Mouse (Mus musculus) c-Kit-positive CD71-positive TER-119-negative erythroid progenitor cells, embryonic 14.5 days (primary cell): ENCODE results near the gene Lzts2.

ENCODE experiments used
- DNase-seq: peaks from one replicate; pipeline ENCODE4 v3.0.0-alpha.2; 2013; ENCODE audit warnings: low read depth

Lzts2 gene

DNA sequence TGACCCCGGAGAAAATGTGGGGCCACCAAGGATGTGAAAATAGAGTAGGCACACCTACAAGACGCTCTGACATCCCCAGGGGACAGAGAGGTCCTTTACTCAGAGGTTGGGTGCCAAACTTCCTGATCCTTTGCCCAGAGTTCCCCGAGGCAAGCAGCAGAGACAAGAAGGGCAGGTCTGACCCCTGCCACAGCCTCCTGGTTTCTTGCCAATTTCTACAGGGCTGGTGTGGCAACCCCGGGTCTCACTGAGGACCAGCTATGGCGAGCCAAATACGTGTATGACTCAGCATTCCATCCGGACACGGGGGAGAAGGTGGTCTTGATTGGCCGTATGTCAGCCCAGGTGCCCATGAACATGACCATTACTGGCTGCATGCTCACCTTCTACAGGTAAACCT is 35.3 kb downstream of the Lzts2 start:
- DNase-seq = no peak

DNA sequence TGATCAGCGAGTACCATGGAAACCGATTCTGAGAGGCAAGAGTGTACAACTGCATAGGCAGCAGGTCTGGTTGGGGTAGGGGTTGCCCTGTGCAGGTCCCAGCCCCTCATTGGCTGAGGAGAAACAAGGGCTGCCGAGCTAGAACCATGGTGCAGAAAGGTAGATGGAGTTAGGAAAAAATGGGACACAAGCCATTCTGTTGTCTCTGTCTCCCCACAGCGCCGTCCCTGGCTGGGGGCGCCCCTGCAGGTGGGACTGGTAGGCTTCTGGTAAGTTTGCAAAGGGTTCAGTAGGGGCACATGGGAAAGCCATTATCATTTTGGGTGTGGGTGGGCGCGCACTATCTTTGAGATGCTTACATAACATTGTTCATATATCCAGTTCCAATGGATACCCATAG is 39.2 kb downstream of the Lzts2 start:
- DNase-seq = no peak

DNA sequence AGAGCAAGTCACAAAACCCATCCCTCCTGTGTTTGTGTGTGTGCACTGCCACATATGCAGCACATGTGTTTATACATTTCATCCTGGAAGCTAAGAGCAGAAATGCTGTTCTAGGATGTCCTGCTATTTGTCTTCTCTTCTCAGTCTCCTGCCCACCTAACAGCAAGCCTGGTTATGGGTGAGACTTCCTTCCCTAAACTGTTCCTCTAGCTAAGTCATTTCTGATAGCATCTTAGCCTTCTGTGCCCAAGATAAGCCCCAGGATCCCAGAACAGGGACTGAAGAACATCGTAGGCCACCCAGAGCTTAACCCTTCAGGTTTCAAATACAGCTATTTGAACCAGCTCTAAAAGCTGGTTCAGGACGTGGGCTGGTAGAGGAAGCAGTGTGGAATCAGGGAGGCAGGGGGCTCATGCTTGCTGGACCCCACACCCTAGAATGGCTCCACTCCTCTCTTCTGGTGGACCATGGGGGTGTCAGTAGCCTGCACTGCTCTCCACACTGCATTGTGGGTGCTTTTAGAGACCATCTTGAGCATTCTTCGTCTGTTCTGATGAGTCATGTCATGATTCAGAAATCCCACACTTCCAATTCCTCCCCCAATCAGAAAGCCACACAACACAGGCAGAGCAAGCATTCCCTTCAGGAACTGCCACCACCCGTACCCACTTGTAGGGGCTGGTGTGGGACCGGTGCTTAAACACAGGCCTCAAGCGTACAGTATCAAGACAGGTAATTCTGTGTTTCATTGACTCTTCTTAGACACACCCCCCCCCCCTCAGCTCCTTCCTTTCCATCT is 40.9 kb downstream of the Lzts2 start:
- DNase-seq = no peak

DNA sequence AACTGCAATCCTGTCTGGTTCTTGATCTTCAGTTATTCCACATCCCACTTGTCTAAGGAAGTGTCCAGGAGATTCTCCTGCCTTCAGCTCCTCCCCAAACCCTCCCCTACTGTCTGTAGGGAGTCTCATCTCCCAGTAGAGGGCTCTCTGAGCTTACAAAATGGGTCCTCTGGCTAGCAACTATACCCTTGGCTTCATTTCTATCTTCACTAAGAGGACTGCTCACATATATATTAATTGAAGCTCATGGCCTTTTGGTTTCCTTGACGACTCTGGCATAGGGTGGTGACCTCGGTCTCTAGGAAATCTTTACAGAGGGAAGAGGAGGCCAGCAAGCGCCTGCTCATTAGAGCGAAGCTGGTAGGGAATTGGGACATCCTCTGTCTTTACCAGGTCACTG is 42.1 kb downstream of the Lzts2 start:
- DNase-seq = no peak

DNA sequence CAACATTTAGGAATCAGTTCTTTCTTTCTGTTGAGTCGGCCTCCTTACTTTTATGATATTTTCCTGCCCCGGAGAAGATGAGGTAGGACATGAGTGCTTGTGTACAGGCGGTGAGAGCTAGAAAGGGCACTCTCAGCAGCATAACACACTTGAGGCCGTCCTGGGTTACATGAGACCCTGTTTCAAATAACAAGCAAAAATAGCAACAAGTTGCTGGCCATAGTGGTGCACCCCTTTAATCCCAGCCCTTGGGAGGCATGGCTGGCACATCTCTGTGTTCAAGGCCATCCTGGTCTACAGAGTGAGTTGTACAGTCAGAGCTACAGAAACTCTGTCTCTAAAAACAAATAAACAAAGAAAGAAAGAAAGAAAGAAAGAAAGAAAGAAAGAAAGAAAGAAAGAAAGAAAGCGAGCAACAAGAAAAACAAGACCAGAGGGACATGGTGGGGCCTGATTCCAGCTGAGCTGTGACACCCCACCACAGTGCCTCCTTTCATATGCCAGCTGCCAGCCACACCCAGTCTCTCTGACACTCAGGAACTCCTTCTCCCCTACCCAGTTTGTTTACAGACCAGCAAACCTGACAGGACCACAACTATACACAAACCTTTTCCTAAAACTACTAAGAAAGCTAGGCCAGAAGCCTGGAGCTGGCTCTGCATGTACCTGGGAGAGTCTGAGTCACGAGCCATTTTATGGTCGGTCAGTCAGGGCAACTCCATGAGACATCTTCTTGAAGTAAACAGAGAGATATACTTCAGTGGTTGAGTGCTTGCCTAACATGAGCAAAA is 42.9 kb downstream of the Lzts2 start:
- DNase-seq = no peak

DNA sequence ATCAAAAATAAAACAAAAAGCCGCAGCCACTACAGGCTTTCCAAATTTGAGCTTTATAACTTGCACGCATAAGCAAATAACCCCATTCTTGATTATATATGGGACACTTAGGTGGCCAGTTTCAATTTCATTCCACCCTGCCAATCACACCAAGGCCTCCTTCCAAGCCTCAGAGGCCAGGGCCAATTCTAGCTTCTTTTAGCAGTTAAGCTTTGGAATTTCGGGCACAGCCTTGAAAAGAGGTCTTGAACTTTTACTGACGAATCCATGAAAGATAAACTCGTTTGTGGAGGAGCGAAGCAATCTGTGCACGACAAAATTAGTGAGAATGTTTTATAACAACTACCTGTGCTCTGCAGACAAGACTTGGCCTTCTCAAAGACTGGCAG is 43.5 kb downstream of the Lzts2 start:
- no peak for DNase-seq

DNA sequence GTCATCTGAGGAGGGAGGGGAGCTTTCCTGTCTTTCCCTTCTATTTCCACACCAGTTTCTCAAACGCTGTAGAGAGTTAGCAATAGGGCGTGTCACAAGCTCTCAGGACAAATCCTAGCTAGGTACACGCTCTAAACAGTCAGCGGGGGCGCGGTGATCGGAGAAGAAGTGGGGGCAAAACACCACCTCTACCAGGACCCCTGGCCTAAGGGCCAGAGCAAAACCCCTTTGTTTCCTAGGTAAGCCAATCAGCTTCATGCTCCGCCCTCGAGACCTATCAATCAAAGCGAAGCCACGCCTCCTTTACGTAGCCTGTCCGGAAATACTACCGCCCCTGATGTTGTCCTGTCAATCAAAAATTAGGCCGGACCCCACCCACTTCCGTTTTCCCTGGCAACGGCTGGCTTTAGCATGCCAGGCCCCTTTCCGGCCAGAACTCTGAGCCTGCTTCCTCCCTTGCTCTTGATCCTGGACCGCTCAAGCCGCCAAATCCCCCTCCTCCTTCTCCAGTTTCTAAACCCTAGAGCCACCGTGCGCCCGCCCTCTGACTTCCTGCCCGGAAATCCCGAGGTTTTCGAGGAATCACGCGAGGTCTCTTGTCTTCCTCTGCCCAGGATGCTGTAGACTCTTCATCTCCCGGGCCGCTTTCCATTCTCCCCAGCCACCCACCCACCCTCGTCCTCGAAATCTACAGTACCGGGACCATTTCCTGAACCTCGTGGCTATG is 44.1 kb downstream of the Lzts2 start:
- peak; percentile 95 for DNase-seq

DNA sequence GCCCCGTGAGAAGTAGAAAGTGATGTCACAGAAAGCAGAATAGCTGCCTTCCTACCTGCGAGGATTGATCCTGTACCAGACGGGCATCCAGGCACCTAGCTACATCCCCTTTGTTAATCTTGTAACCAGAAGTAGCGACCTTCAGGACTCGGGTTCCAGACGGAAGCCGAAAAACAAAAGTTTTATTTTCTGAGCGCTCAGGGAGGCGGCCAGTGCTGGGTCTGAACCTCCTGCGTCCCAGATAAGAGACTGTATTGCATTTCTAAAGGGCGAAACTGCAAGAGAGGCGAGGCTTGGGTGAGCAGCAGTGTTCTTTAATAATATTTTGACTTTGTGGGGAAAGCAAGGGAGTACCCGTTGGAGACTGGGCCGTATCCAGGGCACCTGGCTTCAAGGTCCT is 44.6 kb downstream of the Lzts2 start:
- DNase-seq = no peak

DNA sequence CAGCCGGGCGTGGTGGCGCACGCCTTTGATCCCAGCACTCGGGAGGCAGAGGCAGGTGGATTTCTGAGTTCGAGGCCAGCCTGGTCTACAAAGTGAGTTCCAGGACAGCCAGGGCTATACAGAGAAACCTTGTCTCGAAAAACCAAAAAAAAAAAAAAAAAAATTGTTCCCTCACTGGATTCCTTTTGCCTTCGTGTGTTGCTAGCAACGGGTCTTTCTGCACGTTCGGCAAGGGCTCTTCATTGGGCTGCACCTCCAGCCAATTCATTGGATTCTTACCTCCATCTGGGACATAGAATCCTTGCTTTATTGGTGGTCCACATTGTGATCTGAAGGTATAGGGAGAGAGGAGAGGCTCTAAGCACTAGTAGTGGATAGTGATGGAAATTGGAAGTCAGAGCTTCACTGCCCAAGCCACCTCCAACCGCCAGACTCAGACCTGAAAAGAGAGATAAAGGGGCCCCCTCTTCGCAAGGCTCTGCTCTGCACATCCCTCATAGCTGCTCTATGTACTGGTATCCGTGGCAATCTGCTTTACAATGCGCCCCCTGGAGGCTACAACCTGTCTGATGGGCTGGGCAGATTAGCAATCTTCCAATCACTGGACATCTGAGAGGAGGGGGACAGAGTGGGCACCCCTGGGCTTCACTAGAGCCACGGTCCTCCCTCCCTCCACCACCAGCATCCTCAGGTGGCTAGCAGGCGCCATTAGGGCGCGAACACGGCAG is 49.5 kb downstream of the Lzts2 start:
- DNase-seq = no peak

DNA sequence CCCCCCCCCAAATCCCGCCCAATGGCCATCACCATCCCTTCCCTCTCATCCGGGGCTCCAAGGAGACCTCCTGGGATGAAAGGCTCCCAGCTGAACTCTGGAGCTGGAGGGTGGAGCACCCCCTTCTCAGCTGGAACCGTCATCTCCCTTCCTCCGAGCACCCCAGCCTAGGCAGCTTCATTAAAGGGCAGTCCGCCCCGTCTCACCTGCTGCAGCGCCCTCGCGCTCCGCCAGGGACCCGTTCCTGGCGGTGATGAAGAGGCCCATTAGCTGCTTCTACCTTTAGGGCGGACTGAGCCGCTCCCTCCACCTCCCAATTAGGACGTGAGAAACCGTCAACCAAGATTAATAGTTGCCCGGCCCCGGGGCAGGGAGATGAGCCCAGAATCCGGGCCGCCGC is 51.0 kb downstream of the Lzts2 start:
- no peak for DNase-seq

DNA sequence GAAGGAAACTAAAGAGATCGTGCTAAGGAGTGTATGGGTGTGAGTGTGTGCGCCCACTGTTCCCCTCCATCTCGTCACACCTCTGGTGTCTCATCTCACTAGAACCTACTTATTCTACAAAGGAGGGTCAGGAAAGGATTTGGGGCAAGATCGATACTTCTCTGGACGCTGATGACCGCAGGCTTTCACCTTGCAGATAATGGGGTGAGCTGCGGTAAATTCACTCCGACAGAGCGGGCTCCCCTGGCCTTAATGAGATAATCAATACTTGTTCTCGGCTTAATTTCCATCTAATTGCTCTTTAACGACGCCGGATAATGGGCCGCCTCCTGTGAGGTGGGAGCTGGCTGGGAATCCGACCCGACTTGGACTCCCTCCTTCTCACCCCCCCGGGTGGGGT is 53.0 kb downstream of the Lzts2 start:
- DNase-seq = no peak

DNA sequence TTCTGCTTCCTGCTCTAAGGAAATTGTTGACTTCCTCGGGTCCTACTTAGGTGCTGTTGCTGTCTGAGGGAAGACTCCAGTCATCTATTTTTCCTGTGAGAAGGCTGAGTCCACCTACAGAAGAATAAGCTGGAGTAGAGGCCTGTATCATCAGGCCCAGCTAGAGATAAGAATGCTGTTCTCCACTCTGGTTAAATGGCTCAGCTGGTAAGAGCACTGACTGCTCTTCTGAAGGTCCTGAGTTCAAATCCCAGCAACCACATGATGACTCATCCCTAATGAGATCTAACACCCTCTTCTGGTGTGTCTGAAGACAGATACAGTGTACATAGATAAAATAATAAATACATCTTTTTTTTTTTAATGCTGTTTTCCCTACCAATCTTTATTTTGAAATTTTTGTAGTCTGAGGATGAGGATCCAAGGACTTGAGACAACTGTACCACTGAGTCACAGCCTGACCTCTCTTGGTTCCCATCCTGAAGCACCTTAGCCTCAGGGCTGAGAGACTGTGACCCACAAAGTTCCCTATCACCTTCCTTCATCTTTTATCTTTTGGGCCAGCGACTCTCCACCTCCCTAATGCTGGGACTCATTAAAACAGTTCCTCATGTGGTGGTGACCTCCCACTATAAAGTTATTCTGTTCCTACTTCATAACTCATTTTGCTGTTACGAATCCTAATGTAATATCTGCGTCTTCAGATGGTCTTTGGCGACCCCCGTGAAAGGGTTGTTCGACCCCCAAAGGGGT is 53.7 kb downstream of the Lzts2 start:
- no peak for DNase-seq

DNA sequence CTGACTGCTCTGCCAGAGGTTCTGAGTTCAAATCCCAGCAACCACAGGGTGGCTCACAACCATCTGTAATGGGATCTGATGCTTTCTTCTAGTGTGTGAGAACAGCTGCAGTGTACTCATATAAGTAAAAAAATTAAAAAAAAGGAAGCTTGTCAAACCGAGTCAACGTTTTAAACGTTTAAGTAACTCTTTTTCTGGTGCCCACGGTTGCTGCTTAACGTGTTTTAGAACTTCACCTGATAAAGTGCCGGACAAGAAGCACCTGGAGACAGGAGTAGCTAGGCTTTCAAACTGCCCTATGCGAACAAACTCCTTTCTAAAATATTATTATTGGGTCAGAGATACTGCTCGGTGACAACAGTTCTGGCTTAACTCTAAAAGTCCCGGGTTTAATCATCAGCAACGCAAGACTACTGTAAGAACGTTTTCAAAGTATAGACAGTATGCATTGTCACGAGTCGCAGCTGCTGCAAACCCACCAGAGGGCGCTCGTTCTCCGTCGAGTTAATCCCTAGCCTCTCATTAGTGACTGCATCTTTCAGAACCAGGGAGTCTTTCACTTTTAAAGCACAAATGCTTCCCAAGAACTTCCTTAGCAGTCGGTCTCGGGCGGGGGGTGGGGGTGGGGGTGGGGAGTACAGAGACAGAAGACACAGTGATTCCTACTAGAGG is 59.8 kb downstream of the Lzts2 start:
- DNase-seq = peak; percentile 86

DNA sequence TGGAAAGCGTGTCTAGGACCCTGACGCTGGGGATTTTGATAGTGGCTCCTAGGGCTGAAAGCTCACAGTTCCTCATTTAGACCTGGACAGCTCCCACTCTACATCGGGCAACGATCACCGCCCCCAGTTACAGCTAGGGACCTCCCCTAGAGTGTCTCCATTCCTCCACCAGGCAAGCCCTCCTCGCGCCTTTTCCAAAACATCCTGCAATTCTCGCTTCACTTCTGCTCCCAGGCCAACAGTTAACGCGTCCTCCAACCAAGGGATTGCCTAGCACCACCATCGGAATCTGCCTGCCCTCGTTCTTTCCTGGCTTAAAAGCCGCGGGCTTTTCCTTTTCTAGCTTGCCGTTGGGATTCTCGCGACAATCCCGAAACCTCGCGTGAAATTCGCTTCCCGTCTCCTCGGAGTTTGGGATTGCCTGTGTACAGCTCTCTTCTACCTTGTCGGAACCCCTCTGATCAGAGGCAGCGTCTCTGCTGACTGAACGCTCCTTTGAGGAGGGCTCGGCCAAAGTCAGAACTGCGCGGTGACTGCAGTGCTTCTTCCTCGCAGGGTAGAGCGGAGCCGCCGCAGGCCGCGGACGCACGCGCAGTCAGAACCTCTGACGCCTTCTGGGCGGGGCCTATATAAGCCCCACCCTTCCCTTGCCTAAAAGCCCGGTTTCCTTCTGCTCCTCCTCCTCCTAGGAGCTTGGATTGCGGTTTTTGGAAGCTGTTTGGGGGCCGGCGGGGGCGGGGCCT is 60.5 kb downstream of the Lzts2 start, which contains the start of gene Kazald1:
Gene Kazald1 (plus strand): TSS at position 662 of the 743 bp plus-strand sequence.
- peak; percentile 76 for DNase-seq

DNA sequence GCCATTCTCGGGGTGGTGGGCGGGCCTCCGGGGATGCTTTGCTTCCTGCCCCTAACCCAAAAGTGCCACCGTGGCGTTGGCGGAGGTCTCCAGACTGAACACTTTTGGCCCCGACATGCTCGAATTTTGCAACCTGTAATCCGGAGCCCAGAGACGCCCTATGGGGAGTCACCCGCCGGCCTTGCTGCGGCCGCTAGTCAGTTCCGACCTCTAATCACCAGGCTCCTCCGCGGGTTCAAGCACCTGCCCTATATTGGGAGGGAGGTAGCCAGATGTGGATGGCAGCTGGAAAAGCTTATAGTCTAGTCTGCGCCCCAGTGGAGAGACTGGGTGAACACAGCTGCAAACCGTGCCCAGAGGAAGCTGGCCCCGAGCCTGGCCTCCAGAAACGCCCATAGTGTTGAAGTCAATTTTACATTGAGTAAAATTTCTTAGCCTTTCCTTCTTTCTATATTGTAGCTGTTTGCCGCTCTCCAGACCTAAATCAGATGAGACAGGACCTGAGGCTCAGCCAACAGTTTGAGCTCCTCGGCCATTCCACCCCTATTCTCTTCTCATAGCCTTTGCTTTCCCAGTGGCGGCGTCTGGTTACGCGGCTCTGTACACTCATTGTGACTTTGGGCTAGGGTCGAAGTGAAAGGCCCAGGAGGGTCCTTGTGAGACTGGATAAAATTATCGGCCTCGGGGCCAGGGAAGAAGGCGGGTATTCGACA is 61.3 kb downstream of the Lzts2 start:
- DNase-seq = no peak

DNA sequence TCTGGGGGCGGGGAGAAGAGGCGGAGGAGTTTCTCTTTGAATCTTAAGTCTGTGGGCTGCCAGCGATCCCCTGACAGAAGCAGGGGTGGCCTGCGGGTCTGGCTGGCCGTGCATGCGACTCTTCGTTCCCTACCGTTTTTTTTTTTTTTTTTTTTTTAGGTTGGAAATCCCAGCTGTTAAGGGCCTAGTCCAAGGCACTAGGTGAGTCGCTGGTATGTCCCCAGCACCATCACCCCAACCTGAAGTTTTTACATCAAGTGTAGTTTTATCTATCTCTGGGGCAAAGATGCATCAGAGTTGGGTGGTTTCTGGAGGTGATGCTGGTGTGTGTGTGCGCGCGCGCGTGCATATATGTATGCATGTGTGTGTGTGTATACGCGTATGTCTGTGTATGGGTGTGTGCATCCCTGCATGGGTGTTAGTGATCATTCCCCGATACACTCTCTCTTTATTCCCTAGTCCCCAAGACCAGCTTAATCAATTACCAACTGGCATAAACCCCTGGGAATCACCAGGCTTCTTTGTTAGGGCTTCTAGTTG is 61.9 kb downstream of the Lzts2 start:
- no peak for DNase-seq
